Mouse (Mus musculus) ES-Bruce4 (cell line): ENCODE data around the gene Slc5a6. TPM values are rescaled to one million over a fixed set of nuclear protein-coding genes. Genes with fewer than 3 reads are reported as not detected.

ENCODE experiments used
- H3K27ac ChIP-seq: 2 replicates; pipeline ENCODE4 v1.5.1; 2012; ENCODE audit warnings: low read length, inconsistent platforms; ENCODE audit not compliant: insufficient read depth
- H3K27me3 ChIP-seq: 2 replicates; pipeline ENCODE4 v1.6.1; 2012; ENCODE audit warnings: mild to moderate bottlenecking, low read length, inconsistent platforms; ENCODE audit not compliant: control insufficient read depth, poor library complexity, insufficient read depth, severe bottlenecking
- H3K36me3 ChIP-seq: 2 replicates; pipeline ENCODE4 v1.6.1; 2012; ENCODE audit warnings: inconsistent platforms, mild to moderate bottlenecking, low read length, moderate library complexity; ENCODE audit not compliant: control insufficient read depth, poor library complexity, insufficient read depth, severe bottlenecking
- H3K4me1 ChIP-seq: one replicate; pipeline ENCODE4 v1.8.1; 2011; ENCODE audit warnings: low read length; ENCODE audit not compliant: control insufficient read depth, insufficient read depth
- H3K4me3 ChIP-seq: 2 replicates; pipeline ENCODE4 v1.5.1; 2011; ENCODE audit warnings: low read depth, mild to moderate bottlenecking, low read length
- H3K9ac ChIP-seq: 2 replicates; pipeline ENCODE4 v1.6.1; 2012; ENCODE audit warnings: low read depth, mild to moderate bottlenecking, inconsistent platforms; ENCODE audit not compliant: poor library complexity, severe bottlenecking
- H3K9me3 ChIP-seq: replicated peaks from 2 replicates; pipeline ENCODE4 v1.6.1; 2012; ENCODE audit warnings: mild to moderate bottlenecking, low read length, inconsistent platforms; ENCODE audit not compliant: control insufficient read depth, poor library complexity, insufficient read depth, severe bottlenecking
- CTCF ChIP-seq: IDR thresholded peaks from one replicate; pipeline ENCODE4 v1.8.1; 2011; ENCODE audit warnings: low read depth, low read length
- EP300 ChIP-seq: IDR thresholded peaks from 2 replicates; pipeline ENCODE4 v1.6.1; 2011; ENCODE audit warnings: low read depth, low read length; ENCODE audit not compliant: insufficient read depth
- POLR2A ChIP-seq: IDR thresholded peaks from one replicate; pipeline ENCODE4 v1.8.1; 2011; ENCODE audit warnings: low read length; ENCODE audit not compliant: insufficient read depth
- polyA plus RNA-seq: library from polyadenylated mRNA; stranded (reverse); fragments of >200 nt; gene quantifications from 2 replicates; pipeline ENCODE4 v1.2.4, GENCODE M21; 2011; ENCODE audit warnings: low read depth; ENCODE audit not compliant: missing spikeins, insufficient read depth, insufficient read length

The Slc5a6 gene
- polyA plus RNA-seq: 9.8 and 12.8 TPM in 2 replicates

DNA sequence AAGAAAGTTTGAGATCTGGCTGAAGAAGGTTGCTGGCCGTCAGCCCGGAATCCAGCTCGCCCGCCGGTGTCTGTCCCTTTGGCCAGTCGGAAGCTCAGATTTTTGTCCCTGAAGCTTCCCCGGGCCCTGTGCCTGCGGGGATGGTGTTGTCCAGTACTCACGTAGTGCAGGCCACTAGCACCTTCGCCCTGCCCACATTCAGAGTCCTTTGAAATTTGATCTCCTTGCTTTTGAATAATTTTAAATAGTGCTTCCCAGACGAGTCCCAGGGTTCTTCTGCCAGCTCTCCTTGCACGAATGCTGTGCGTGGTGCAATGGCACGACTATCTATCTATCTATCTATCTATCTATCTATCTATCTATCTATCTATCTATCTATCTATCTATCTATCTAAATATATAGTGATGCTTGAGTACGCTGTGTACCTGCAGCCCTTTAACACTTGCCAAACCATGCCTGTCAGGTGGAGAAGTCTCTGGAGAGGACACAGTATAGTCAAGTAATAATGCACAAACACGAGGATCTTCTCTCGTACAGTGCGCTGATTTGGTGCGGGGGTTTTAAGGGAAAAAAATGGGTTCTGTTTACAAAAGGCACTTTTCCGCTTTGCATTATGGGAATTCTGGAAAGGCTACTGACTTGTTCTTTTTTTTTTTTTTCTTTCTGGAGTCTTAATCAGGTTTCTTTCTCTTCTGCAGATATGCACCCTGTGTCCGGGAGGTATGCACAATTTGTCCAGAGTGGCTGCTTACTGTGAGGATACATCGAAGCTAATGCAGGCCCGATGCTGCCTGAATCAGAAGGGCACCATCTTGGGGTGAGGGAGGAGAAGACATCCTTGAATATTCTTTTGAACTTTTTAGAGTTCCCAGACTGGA is at the start of gene Slc5a6:
Slc5a6 (minus strand) TSS at position 162 of the 879 bp plus-strand sequence.
- H3K36me3 ChIP-seq: no peaks in the 10 kb centered on the region
- H3K9ac ChIP-seq: peak within 1 kb of the TSS; percentile 19
- H3K4me1 ChIP-seq: no peaks in the 10 kb centered on the region
- TF ChIP-seq POLR2A: no peak
- no peak for TF ChIP-seq EP300
- peak; percentile 33 for TF ChIP-seq CTCF
- no peaks in the 10 kb centered on the region for H3K27me3 ChIP-seq
- no peaks in the 10 kb centered on the region for H3K9me3 ChIP-seq
- H3K4me3 ChIP-seq: peak within 1 kb of the TSS; percentile 84
- H3K27ac ChIP-seq: peak within 1 kb of the TSS; percentile 61; the same call in 1 of the 2 replicates

DNA sequence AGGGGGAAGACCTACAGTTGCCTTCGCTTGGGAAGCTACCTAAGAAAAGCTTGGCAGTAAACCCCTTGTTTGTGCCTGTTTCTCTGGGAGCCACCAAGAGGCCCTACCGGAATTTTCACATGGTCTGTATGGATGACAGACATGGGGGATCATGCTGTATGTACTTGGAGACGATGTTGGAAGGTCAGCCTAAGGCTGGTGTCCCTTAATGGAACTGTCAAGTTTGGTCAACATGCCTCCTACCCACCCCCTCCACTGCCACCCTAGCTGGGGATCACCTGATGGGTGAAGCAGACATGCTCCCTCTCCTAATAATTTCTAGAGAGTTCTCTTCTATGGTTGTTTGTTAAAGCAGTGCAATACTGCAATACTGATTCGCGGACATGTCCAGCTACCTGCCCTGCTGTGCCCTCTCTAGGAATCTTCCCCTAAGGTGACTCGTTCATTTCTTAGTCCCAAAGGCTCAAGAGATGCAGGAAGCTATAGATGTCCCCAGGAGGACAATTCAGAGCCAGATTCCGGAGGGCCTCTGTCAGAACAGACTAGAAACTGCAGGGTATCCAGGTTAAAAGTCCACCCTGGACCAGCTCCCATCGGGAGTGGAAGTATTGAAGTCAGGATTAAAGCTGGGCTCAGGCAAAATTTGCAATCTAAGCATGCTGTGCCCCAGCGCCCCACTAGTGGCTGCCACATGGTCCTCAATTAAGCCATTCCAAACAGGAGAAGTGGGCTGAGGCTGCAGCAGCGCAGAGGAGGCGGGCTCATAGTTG is 47.2 kb upstream of the Slc5a6 start:
- H3K36me3 ChIP-seq: no peaks in the 10 kb centered on the region
- no peak overlapping the region for H3K27ac ChIP-seq
- peaks cover 10% of the 10 kb centered on the region for H3K27me3 ChIP-seq
- H3K9ac ChIP-seq: no peak overlapping the region
- no peak for TF ChIP-seq CTCF
- TF ChIP-seq EP300: no peak
- TF ChIP-seq POLR2A: no peak
- peak overlapping the region; percentile 26 for H3K4me3 ChIP-seq
- H3K4me1 ChIP-seq: no peaks in the 10 kb centered on the region
- H3K9me3 ChIP-seq: no peaks in the 10 kb centered on the region

DNA sequence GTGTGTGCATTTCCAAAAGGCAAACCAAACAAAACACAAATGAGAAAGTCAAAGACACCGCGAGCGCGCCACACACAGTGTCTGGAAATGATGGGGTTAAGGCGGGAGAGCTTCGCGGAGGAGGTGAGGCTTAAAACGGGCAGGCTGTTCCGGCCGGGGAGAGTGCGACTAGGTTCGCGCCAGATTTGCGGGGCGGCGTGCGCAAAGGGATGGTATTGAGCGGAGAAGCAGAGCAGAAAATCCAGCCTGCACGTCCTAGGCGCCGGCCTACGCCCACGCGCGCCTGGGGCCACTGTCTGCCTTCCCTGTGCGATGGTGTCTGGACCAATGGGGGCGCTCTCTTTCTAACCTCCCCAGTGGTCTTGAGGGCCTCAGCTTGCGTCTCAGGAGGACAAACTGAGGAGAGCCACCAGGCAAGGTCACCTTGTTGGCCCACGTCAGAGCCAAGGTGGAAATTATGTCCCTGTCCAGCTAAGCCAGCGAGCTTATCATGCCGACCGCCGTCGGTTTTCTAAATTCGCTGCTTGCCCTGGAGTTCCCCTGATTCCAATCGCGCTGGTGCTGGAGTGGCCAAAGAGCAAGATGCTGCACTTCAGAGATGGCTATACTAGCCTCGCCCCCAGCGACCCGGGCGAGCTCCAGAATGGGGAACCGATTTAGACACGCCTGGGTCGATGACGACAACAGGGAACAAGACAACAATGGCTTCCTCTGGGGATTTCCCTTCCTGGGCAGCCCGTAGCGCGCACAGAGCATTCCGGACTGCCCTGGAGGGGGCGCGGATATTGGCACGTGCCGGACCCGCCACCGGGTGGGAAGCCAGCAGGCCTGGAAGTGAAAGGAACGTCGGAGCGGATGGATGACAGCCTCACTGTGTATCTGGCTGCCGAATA is 46.3 kb upstream of the Slc5a6 start:
- Histone ChIP-seq H3K9ac (peak overlapping the region; percentile 2; the same call in 1 of the 2 replicates), H3K4me1 (no peaks in the 10 kb centered on the region), H3K36me3 (no peaks in the 10 kb centered on the region), H3K4me3 (peak overlapping the region; percentile 26), H3K27me3 (peaks cover 10% of the 10 kb centered on the region), H3K9me3 (no peaks in the 10 kb centered on the region), H3K27ac (no peak overlapping the region)
- TF ChIP-seq EP300 (no peak), CTCF (no peak), POLR2A (no peak)

- no peaks in the 10 kb centered on the region for H3K4me1 ChIP-seq
- TF ChIP-seq POLR2A: no peak
- no peak for TF ChIP-seq CTCF
- TF ChIP-seq EP300: no peak
- H3K4me3 ChIP-seq: peak overlapping the region; percentile 51
- H3K27me3 ChIP-seq: peaks cover 10% of the 10 kb centered on the region
- no peaks in the 10 kb centered on the region for H3K9me3 ChIP-seq
- H3K27ac ChIP-seq: no peak overlapping the region
- H3K36me3 ChIP-seq: no peaks in the 10 kb centered on the region
- 0 out of 2 replicates have a peak overlapping the region, but pooled peaks have one; percentile 2 for H3K9ac ChIP-seq
These were observed 45.5 kb upstream of the Slc5a6 start for GRCm38 (mm10) chr5:31094100-31094798.

DNA sequence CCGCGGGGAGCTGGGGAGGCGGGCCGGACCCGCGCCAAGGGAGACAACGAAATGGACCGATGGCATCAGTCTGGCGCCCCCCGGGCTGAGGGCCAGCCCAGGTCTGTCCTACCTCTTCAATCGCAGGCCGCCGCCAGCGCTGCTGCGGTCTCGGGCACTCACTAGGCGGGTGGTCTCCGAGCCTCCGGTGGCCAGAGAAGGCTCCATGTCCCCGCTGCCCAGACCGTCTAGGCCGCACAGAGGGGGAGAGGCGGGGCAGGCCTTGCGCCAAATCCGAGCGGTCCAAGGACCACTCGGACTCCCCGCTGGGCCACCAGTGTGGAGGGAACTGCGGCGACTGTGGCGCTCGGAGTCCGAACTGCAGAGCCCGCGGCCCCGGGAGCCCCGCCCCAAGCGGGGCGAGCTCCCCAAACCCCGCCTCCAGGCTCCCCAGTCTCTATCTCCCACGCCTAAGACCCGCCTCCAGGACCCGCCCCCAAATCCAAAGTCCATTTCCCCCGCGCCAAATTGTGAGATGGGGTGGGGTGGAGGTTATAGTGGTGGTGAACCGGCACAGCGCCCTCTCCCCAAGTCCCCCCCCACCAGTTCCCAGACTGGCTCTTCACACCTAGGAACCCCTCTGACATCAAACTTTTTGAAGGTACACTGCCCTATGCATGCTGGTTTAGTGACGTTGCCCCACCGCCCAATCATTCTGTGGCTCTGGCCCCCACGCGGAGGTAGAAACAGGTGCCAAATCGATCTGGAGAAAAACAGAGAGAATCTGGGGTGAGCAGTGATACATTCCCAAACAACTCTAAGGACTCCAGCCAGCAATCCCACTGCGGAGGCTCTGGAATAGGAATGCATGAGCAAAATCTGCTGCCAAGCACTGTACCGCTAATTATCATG is 44.7 kb upstream of the Slc5a6 start:
- peak overlapping the region; percentile 89 for H3K4me3 ChIP-seq
- H3K27me3 ChIP-seq: peaks cover 10% of the 10 kb centered on the region
- no peaks in the 10 kb centered on the region for H3K36me3 ChIP-seq
- H3K4me1 ChIP-seq: no peaks in the 10 kb centered on the region
- no peak overlapping the region for H3K27ac ChIP-seq
- TF ChIP-seq EP300: no peak
- TF ChIP-seq POLR2A: no peak
- TF ChIP-seq CTCF: no peak
- peak overlapping the region; percentile 68 for H3K9ac ChIP-seq
- H3K9me3 ChIP-seq: no peaks in the 10 kb centered on the region
